Mouse (Mus musculus) heart, adult 2 months (tissue): Measurements from ENCODE around the gene Mfn2.

Source experiments
- CTCF ChIP-seq: fragments of 200-600 bp; IDR thresholded peaks from 2 replicates; pipeline ENCODE4 v1.8.1; 2022; ENCODE audit warnings: antibody characterized with exemption, mild to moderate bottlenecking, moderate library complexity
- POLR2A ChIP-seq: fragments of 200-500 bp; IDR thresholded peaks from 2 replicates; pipeline ENCODE4 v1.6.1; 2011; ENCODE audit warnings: mild to moderate bottlenecking, low read depth, low read length, control low read depth; ENCODE audit not compliant: insufficient read depth

DNA sequence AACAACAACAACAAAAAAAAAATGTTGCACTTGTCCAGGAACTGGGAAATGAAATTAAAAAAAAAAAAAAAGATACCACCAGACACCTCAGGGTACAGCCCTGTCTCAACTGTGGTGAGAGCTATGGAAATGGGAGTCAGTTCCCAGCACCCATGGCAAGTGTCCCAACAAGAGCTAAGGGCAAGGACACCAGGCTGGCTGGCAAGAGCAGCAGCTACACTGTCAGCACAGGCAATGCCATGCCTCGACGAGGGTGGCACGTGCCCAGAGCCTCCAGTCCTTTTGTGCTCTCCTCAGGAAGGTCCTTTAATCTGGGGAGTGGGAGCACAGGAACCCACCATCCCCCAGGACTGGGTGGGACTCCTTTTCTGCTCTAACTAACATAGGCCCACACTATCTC is 20.4 kb downstream of the Mfn2 start:
- no peak for TF ChIP-seq CTCF
- no peak for TF ChIP-seq POLR2A
